Mouse (Mus musculus): Measurements from ENCODE around the gene Samd1. TPM values are rescaled to one million over a fixed set of nuclear protein-coding genes. Genes with fewer than 3 reads are reported as not detected.

The Samd1 gene
- polyA plus RNA-seq, 1 experiment from 2014 or later, result 8.5 TPM

GRCm38 (mm10) chr8:83971121-83971520 is 26.4 kb upstream of the Samd1 start:
- Histone ChIP-seq H3K4me3 (ENCODE audit: control insufficient read depth in 1 of 2, insufficient read depth in 1 of 2, low read depth in 1 of 2, low read length in 2 of 2) (no peak overlapping the region), H3K27ac (replicated peaks in 1 of 2; ENCODE audit: control insufficient read depth in 1 of 2, insufficient read depth in 1 of 2, low read depth in 2 of 2, low read length in 2 of 2) (no peak overlapping the region), H3K9ac (ENCODE audit: low read length) (no peak overlapping the region), H3K4me1 (ENCODE audit: control insufficient read depth in 2 of 2, insufficient read depth in 2 of 2, low read length in 2 of 2) (peaks cover 10 to 26% of the 10 kb centered on the region in 2 experiments), H3K9me3 (ENCODE audit: control insufficient read depth, low read length) (no peaks in the 10 kb centered on the region), H3K4me2 (ENCODE audit: low read length) (no peak overlapping the region), H3K36me3 (ENCODE audit: control insufficient read depth, insufficient read depth, low read length) (peaks cover 35% of the 10 kb centered on the region), H3K27me3 (ENCODE audit: control insufficient read depth, insufficient read depth, low read length) (no peaks in the 10 kb centered on the region)
- WGBS, result 87% methylated on average over 4 of the region's 4 CpGs
- no peak for ATAC-seq (ENCODE audit: insufficient number of reproducible peaks, insufficient read depth, low FRiP score, low read depth)

- Histone ChIP-seq H3K4me2 (ENCODE audit: low read length) (peak overlapping the region; percentile 86), H3K4me1 (ENCODE audit: control insufficient read depth in 2 of 2, insufficient read depth in 2 of 2, low read length in 2 of 2) (peaks cover 10 to 32% of the 10 kb centered on the region in 2 experiments), H3K27me3 (ENCODE audit: control insufficient read depth, insufficient read depth, low read length) (no peaks in the 10 kb centered on the region), H3K27ac (replicated peaks in 1 of 2; ENCODE audit: control insufficient read depth in 1 of 2, insufficient read depth in 1 of 2, low read depth in 2 of 2, low read length in 2 of 2) (peak overlapping the region; percentile 47 to 77; a peak in 2 of 4 replicates), H3K9ac (ENCODE audit: low read length) (peak overlapping the region; percentile 87), H3K36me3 (ENCODE audit: control insufficient read depth, insufficient read depth, low read length) (peaks cover 32% of the 10 kb centered on the region), H3K9me3 (ENCODE audit: control insufficient read depth, low read length) (no peaks in the 10 kb centered on the region), H3K4me3 (ENCODE audit: control insufficient read depth in 1 of 2, insufficient read depth in 1 of 2, low read depth in 1 of 2, low read length in 2 of 2) (peak overlapping the region; percentile 84 to 96)
- WGBS, result 75% methylated on average over 6 of the region's 6 CpGs
- no peak for ATAC-seq (ENCODE audit: insufficient number of reproducible peaks, insufficient read depth, low FRiP score, low read depth)
Measured at GRCm38 (mm10) chr8:83971661-83972060, 25.8 kb upstream of the Samd1 start.

GRCm38 (mm10) chr8:83972150-83973120 is 25.0 kb upstream of the Samd1 start, which contains the start of gene Prkaca:
Gene Prkaca, plus strand, starts transcription at chr8:83972993.
- ATAC-seq (ENCODE audit: insufficient number of reproducible peaks, insufficient read depth, low FRiP score, low read depth), result peak; percentile 99
- Histone ChIP-seq H3K9me3 (ENCODE audit: control insufficient read depth, low read length) (no peaks in the 10 kb centered on the region), H3K36me3 (ENCODE audit: control insufficient read depth, insufficient read depth, low read length) (peaks cover 25% of the 10 kb centered on the region), H3K4me1 (ENCODE audit: control insufficient read depth in 2 of 2, insufficient read depth in 2 of 2, low read length in 2 of 2) (peaks cover 18 to 40% of the 10 kb centered on the region in 2 experiments), H3K27me3 (ENCODE audit: control insufficient read depth, insufficient read depth, low read length) (no peaks in the 10 kb centered on the region), H3K4me2 (ENCODE audit: low read length) (peak within 1 kb of the TSS; percentile 86), H3K27ac (replicated peaks in 1 of 2; ENCODE audit: control insufficient read depth in 1 of 2, insufficient read depth in 1 of 2, low read depth in 2 of 2, low read length in 2 of 2) (peak within 1 kb of the TSS; percentile 49 to 82), H3K9ac (ENCODE audit: low read length) (peak within 1 kb of the TSS; percentile 96), H3K4me3 (ENCODE audit: control insufficient read depth in 1 of 2, insufficient read depth in 1 of 2, low read depth in 1 of 2, low read length in 2 of 2) (peak within 1 kb of the TSS; percentile 84 to 96)
- WGBS, result under 1% methylated on average over 84 of the region's 94 CpGs

GRCm38 (mm10) chr8:83973161-83974031 is 24.1 kb upstream of the Samd1 start:
- peak; percentile 4; the same call in 1 of the 2 replicates for ATAC-seq (ENCODE audit: insufficient number of reproducible peaks, insufficient read depth, low FRiP score, low read depth)

GRCm38 (mm10) chr8:83974521-83974920 is 23.0 kb upstream of the Samd1 start:
- ATAC-seq (ENCODE audit: insufficient number of reproducible peaks, insufficient read depth, low FRiP score, low read depth), result no peak
- Histone ChIP-seq H3K9me3 (ENCODE audit: control insufficient read depth, low read length) (no peaks in the 10 kb centered on the region), H3K27ac (replicated peaks in 1 of 2; ENCODE audit: control insufficient read depth in 1 of 2, insufficient read depth in 1 of 2, low read depth in 2 of 2, low read length in 2 of 2) (peak overlapping the region in 1 of 2 experiments; percentile 82; a peak in 2 of 4 replicates), H3K36me3 (ENCODE audit: control insufficient read depth, insufficient read depth, low read length) (peaks cover 14% of the 10 kb centered on the region), H3K27me3 (ENCODE audit: control insufficient read depth, insufficient read depth, low read length) (no peaks in the 10 kb centered on the region), H3K4me2 (ENCODE audit: low read length) (peak overlapping the region; percentile 84), H3K9ac (ENCODE audit: low read length) (peak overlapping the region; percentile 96), H3K4me3 (ENCODE audit: control insufficient read depth in 1 of 2, insufficient read depth in 1 of 2, low read depth in 1 of 2, low read length in 2 of 2) (peak overlapping the region; percentile 3 to 96; a peak in 1 of 4 replicates), H3K4me1 (ENCODE audit: control insufficient read depth in 2 of 2, insufficient read depth in 2 of 2, low read length in 2 of 2) (peaks cover 32 to 59% of the 10 kb centered on the region in 2 experiments)
- 46% methylated on average over 4 of the region's 4 CpGs for WGBS

More at GRCm38 (mm10) chr8:83973161-83974031, 24.1 kb upstream of the Samd1 start:
- Histone ChIP-seq H3K4me1 (ENCODE audit: control insufficient read depth in 2 of 2, insufficient read depth in 2 of 2, low read length in 2 of 2) (peaks cover 27 to 49% of the 10 kb centered on the region in 2 experiments), H3K36me3 (ENCODE audit: control insufficient read depth, insufficient read depth, low read length) (peaks cover 18% of the 10 kb centered on the region), H3K9me3 (ENCODE audit: control insufficient read depth, low read length) (no peaks in the 10 kb centered on the region), H3K4me2 (ENCODE audit: low read length) (peak overlapping the region; percentile 84), H3K9ac (ENCODE audit: low read length) (peak overlapping the region; percentile 96), H3K27ac (replicated peaks in 1 of 2; ENCODE audit: control insufficient read depth in 1 of 2, insufficient read depth in 1 of 2, low read depth in 2 of 2, low read length in 2 of 2) (peak overlapping the region; percentile 49 to 82), H3K4me3 (ENCODE audit: control insufficient read depth in 1 of 2, insufficient read depth in 1 of 2, low read depth in 1 of 2, low read length in 2 of 2) (peak overlapping the region; percentile 84 to 96), H3K27me3 (ENCODE audit: control insufficient read depth, insufficient read depth, low read length) (no peaks in the 10 kb centered on the region)
- WGBS, result 1% methylated on average over 37 of the region's 37 CpGs

- Histone ChIP-seq H3K36me3 (ENCODE audit: control insufficient read depth, insufficient read depth, low read length) (peaks cover 18% of the 10 kb centered on the region), H3K27ac (replicated peaks in 1 of 2; ENCODE audit: control insufficient read depth in 1 of 2, insufficient read depth in 1 of 2, low read depth in 2 of 2, low read length in 2 of 2) (no peak overlapping the region), H3K4me2 (ENCODE audit: low read length) (no peak overlapping the region), H3K4me3 (ENCODE audit: control insufficient read depth in 1 of 2, insufficient read depth in 1 of 2, low read depth in 1 of 2, low read length in 2 of 2) (no peak overlapping the region), H3K9me3 (ENCODE audit: control insufficient read depth, low read length) (no peaks in the 10 kb centered on the region), H3K27me3 (ENCODE audit: control insufficient read depth, insufficient read depth, low read length) (no peaks in the 10 kb centered on the region), H3K9ac (ENCODE audit: low read length) (no peak overlapping the region), H3K4me1 (ENCODE audit: control insufficient read depth in 2 of 2, insufficient read depth in 2 of 2, low read length in 2 of 2) (peaks cover 43 to 72% of the 10 kb centered on the region in 2 experiments)
- WGBS, result 81% methylated on average over 4 of the region's 4 CpGs
- ATAC-seq (ENCODE audit: insufficient number of reproducible peaks, insufficient read depth, low FRiP score, low read depth), result no peak
Measured at GRCm38 (mm10) chr8:83976101-83976630, 21.3 kb upstream of the Samd1 start.
